Mouse (Mus musculus): ENCODE data around the gene Tmem156. TPM values are rescaled to one million over a fixed set of nuclear protein-coding genes. Genes with fewer than 3 reads are reported as not detected.

Tmem156 gene
- polyA plus RNA-seq (2017; shearing (Covaris generic)): 11.8 TPM

GRCm38 (mm10) chr5:65091921-65092320 lies at the start of gene Tmem156:
TSS of gene Tmem156 (minus strand) at chr5:65092132.

GRCm38 (mm10) chr5:65106876-65107772 lies 15.2 kb upstream of the Tmem156 start, which contains the start of gene Klhl5:
TSS of gene Klhl5 (plus strand) at chr5:65107539.

Other genes with a start within 250 kb of the Tmem156 start
- gene Tlr1, start 158.6 kb downstream of the Tmem156 start, polyA plus RNA-seq (2017; shearing (Covaris generic)): 9.0 TPM
- 3.7 TPM for gene Tlr6, start 132.0 kb downstream of the Tmem156 start, polyA plus RNA-seq (2017; shearing (Covaris generic))
- 1.4 TPM for gene Fam114a1, start 122.1 kb downstream of the Tmem156 start, polyA plus RNA-seq (2017; shearing (Covaris generic))
- 39.1 TPM for gene Klhl5, start 15.4 kb upstream of the Tmem156 start, polyA plus RNA-seq (2017; shearing (Covaris generic))
- 1.9 TPM for gene Wdr19, start 107.6 kb upstream of the Tmem156 start, polyA plus RNA-seq (2017; shearing (Covaris generic))
- 38.6 TPM for gene Rfc1, start 243.5 kb upstream of the Tmem156 start, polyA plus RNA-seq (2017; shearing (Covaris generic))